Mouse (Mus musculus): ENCODE data around the gene Cd1d1.

GRCm38 (mm10) chr3:86986490-86986889, 12.8 kb downstream of the Cd1d1 start:
- no peak for TF ChIP-seq CTCF (IDR thresholded peaks at IDR 0.05)
- TF ChIP-seq POLR2A (IDR thresholded peaks at IDR 0.05; ENCODE audit: insufficient read depth, low read depth, low read length): no peak
- no peak for TF ChIP-seq EP300 (IDR thresholded peaks at IDR 0.05; ENCODE audit: insufficient read depth, low read depth, low read length)
